Mouse (Mus musculus) MEL (cell line): ENCODE measurements around the gene Snap91. TPM values are rescaled to one million over a fixed set of nuclear protein-coding genes. Genes with fewer than 3 reads are reported as not detected.

Source experiments
- DNase-seq: peaks from one replicate; pipeline ENCODE4 v3.0.0; 2011; ENCODE audit warnings: low read depth, low spot score
- H3K27ac ChIP-seq: 2 replicates; pipeline ENCODE4 v1.5.1; 2012; ENCODE audit warnings: low read depth, mild to moderate bottlenecking, control low read depth, low read length, moderate library complexity; ENCODE audit not compliant: control insufficient read depth
- H3K27me3 ChIP-seq, 2 experiments: fragments of 150-350 bp in 1 of 2; sonication (generic) in 1 of 2; 2 replicates each; pipeline ENCODE4 v1.6.1; 2012; ENCODE audit warnings: low read length in 2 of 2, mild to moderate bottlenecking in 2 of 2, improper control_type of control experiment in 1 of 2, moderate library complexity in 1 of 2; ENCODE audit not compliant: insufficient read depth in 2 of 2, control insufficient read depth in 1 of 2
- H3K36me3 ChIP-seq, 2 experiments: 2 replicates each; pipeline ENCODE4 v1.6.1; 2012 to 2014; ENCODE audit warnings: low read length in 2 of 2, improper control_type of control experiment in 1 of 2, inconsistent platforms in 1 of 2, mild to moderate bottlenecking in 1 of 2; ENCODE audit not compliant: insufficient read depth in 2 of 2, control insufficient read depth in 1 of 2
- H3K4me1 ChIP-seq, 2 experiments: fragments of 150-350 bp in 1 of 2; sonication (generic) in 1 of 2; 2 replicates each; pipeline ENCODE4 v1.6.1; 2012; ENCODE audit warnings: low read length in 2 of 2, improper control_type of control experiment in 1 of 2, mild to moderate bottlenecking in 1 of 2; ENCODE audit not compliant: insufficient read depth in 2 of 2, control insufficient read depth in 1 of 2
- H3K4me3 ChIP-seq, 2 experiments: fragments of 150-350 bp in 1 of 2; sonication (generic) in 1 of 2; 2 replicates each; pipeline ENCODE4 v1.5.1; 2012; ENCODE audit warnings: low read depth in 2 of 2, low read length in 2 of 2, mild to moderate bottlenecking in 2 of 2, moderate library complexity in 2 of 2, control low read depth in 1 of 2, improper control_type of control experiment in 1 of 2; ENCODE audit not compliant: control insufficient read depth in 1 of 2, insufficient read depth in 1 of 2
- H3K79me2 ChIP-seq: 2 replicates; pipeline ENCODE4 v1.6.1; 2012; ENCODE audit warnings: mild to moderate bottlenecking, low read length, moderate library complexity; ENCODE audit not compliant: control insufficient read depth, poor library complexity, insufficient read depth
- H3K9ac ChIP-seq: 2 replicates; pipeline ENCODE4 v1.6.1; 2012; ENCODE audit warnings: low read depth, mild to moderate bottlenecking, control low read depth, low read length, moderate library complexity; ENCODE audit not compliant: control insufficient read depth, poor library complexity, severe bottlenecking
- H3K9me3 ChIP-seq: fragments of 150-350 bp; sonication (generic); replicated peaks from 2 replicates; pipeline ENCODE4 v1.6.1; 2012; ENCODE audit warnings: mild to moderate bottlenecking, low read length, improper control_type of control experiment, moderate library complexity; ENCODE audit not compliant: insufficient read depth
- BHLHE40 ChIP-seq: IDR thresholded peaks from 2 replicates; pipeline ENCODE4 v1.6.1; 2012; ENCODE audit warnings: low read depth, mild to moderate bottlenecking, inconsistent platforms, low read length, improper control_type of control experiment, borderline replicate concordance
- CHD1 ChIP-seq: IDR thresholded peaks from 2 replicates; pipeline ENCODE4 v1.6.1; 2012; ENCODE audit warnings: low read depth, mild to moderate bottlenecking, inconsistent platforms, low read length, improper control_type of control experiment
- CHD2 ChIP-seq: IDR thresholded peaks from 2 replicates; pipeline ENCODE4 v1.6.1; 2011; ENCODE audit warnings: low read length, improper control_type of control experiment
- E2F4 ChIP-seq: IDR thresholded peaks from 2 replicates; pipeline ENCODE4 v1.6.1; 2011; ENCODE audit warnings: low read depth, low read length, improper control_type of control experiment, borderline replicate concordance
- ELF1 ChIP-seq: IDR thresholded peaks from 2 replicates; pipeline ENCODE4 v1.6.1; 2014; ENCODE audit warnings: low read depth, mild to moderate bottlenecking, inconsistent platforms, low read length, improper control_type of control experiment, moderate library complexity
- EP300 ChIP-seq, 2 experiments: IDR thresholded peaks; 2 replicates each; pipeline ENCODE4 v1.6.1; 2011; ENCODE audit warnings: improper control_type of control experiment in 2 of 2, low read length in 2 of 2, low read depth in 1 of 2, mild to moderate bottlenecking in 1 of 2
- ETS1 ChIP-seq: IDR thresholded peaks from 2 replicates; pipeline ENCODE4 v1.6.1; 2012; ENCODE audit warnings: low read depth, mild to moderate bottlenecking, inconsistent platforms, low read length, improper control_type of control experiment, moderate library complexity
- GATA1 ChIP-seq: IDR thresholded peaks from 2 replicates; pipeline ENCODE4 v1.6.1; 2011; ENCODE audit warnings: low read depth, low read length, improper control_type of control experiment
- HCFC1 ChIP-seq: IDR thresholded peaks from 2 replicates; pipeline ENCODE4 v1.6.1; 2012; ENCODE audit warnings: low read depth, mild to moderate bottlenecking, inconsistent platforms, low read length, improper control_type of control experiment, moderate library complexity
- KAT2A ChIP-seq: conservative IDR thresholded peaks from 2 replicates; pipeline ENCODE4 v1.6.1; 2012; ENCODE audit warnings: low read depth, low read length, improper control_type of control experiment, inconsistent platforms
- MXI1 ChIP-seq: IDR thresholded peaks from 2 replicates; pipeline ENCODE4 v1.6.1; 2011; ENCODE audit warnings: mild to moderate bottlenecking, low read depth, low read length, improper control_type of control experiment
- MYB ChIP-seq: IDR thresholded peaks from 2 replicates; pipeline ENCODE4 v1.6.1; 2011; ENCODE audit warnings: mild to moderate bottlenecking, low read depth, low read length, improper control_type of control experiment
- NELFE ChIP-seq: IDR thresholded peaks from 2 replicates; pipeline ENCODE4 v1.6.1; 2011; ENCODE audit warnings: low read depth, low read length, improper control_type of control experiment
- POLR2A ChIP-seq, 2 experiments: IDR thresholded peaks; 2 replicates each; pipeline ENCODE4 v1.6.1; 2011 to 2012; ENCODE audit warnings: low read length in 2 of 2, mild to moderate bottlenecking in 2 of 2, control low read depth in 1 of 2, improper control_type of control experiment in 1 of 2, low read depth in 1 of 2, moderate library complexity in 1 of 2; ENCODE audit not compliant: control insufficient read depth in 1 of 2, insufficient read depth in 1 of 2, poor library complexity in 1 of 2
- POLR2AphosphoS2 ChIP-seq: IDR thresholded peaks from 2 replicates; pipeline ENCODE4 v1.6.1; 2011; ENCODE audit warnings: low read length, improper control_type of control experiment
- RCOR1 ChIP-seq: IDR thresholded peaks from 2 replicates; pipeline ENCODE4 v1.6.1; 2012; ENCODE audit warnings: low read depth, mild to moderate bottlenecking, inconsistent platforms, low read length, improper control_type of control experiment
- SMC3 ChIP-seq: IDR thresholded peaks from 2 replicates; pipeline ENCODE4 v1.6.1; 2011; ENCODE audit warnings: low read depth, low read length, improper control_type of control experiment
- TAL1 ChIP-seq: IDR thresholded peaks from 2 replicates; pipeline ENCODE4 v1.6.1; 2012; ENCODE audit warnings: mild to moderate bottlenecking, inconsistent platforms, low read length, moderate library complexity, mixed read lengths
- TBP ChIP-seq: IDR thresholded peaks from 2 replicates; pipeline ENCODE4 v1.8.0; 2011; ENCODE audit warnings: low read depth, low read length, improper control_type of control experiment
- TCF12 ChIP-seq: IDR thresholded peaks from 2 replicates; pipeline ENCODE4 v1.6.1; 2014; ENCODE audit warnings: low read depth, mild to moderate bottlenecking, inconsistent platforms, low read length, improper control_type of control experiment, moderate library complexity
- UBTF ChIP-seq: IDR thresholded peaks from 2 replicates; pipeline ENCODE4 v1.6.1; 2012; ENCODE audit warnings: low read depth, mild to moderate bottlenecking, inconsistent platforms, low read length, improper control_type of control experiment, moderate library complexity, borderline replicate concordance; ENCODE audit not compliant: insufficient read depth
- USF1 ChIP-seq: IDR thresholded peaks from 2 replicates; pipeline ENCODE4 v1.6.1; 2014; ENCODE audit warnings: low read depth, mild to moderate bottlenecking, inconsistent platforms, low read length, improper control_type of control experiment, moderate library complexity
- ZKSCAN1 ChIP-seq: IDR thresholded peaks from 2 replicates; pipeline ENCODE4 v1.6.1; 2012; ENCODE audit warnings: low read depth, mild to moderate bottlenecking, inconsistent platforms, low read length, improper control_type of control experiment, moderate library complexity
- ZNF384 ChIP-seq: IDR thresholded peaks from 2 replicates; pipeline ENCODE4 v1.6.1; 2012; ENCODE audit warnings: low read depth, mild to moderate bottlenecking, inconsistent platforms, low read length, improper control_type of control experiment
- polyA plus RNA-seq, 2 experiments: library from polyadenylated mRNA; stranded (reverse) in 1 of 2; unstranded in 1 of 2; fragments of >175 nt in 1 of 2; fragments of >200 nt in 1 of 2; gene quantifications; 2 replicates each; pipeline versions ENCODE4 v1.2.1 to v1.2.4; 2012; ENCODE audit warnings: low replicate concordance in 2 of 2, low read depth in 1 of 2; ENCODE audit not compliant: insufficient read length in 2 of 2, insufficient read depth in 1 of 2, missing spikeins in 1 of 2
- total RNA-seq: library from RNA; depleted of rRNA; stranded (reverse); fragments of 300-350 nt; gene quantifications from 2 replicates; pipeline ENCODE4 v1.2.3, GENCODE M21; 2012

Snap91 gene
- total and polyA plus RNA-seq, 3 experiments = not detected

GRCm38 (mm10) chr9:86850452-86851207 lies 29.8 kb downstream of the Snap91 start:
- H3K79me2 ChIP-seq = no peaks in the 10 kb centered on the region
- H3K9me3 ChIP-seq = no peaks in the 10 kb centered on the region

DNA sequence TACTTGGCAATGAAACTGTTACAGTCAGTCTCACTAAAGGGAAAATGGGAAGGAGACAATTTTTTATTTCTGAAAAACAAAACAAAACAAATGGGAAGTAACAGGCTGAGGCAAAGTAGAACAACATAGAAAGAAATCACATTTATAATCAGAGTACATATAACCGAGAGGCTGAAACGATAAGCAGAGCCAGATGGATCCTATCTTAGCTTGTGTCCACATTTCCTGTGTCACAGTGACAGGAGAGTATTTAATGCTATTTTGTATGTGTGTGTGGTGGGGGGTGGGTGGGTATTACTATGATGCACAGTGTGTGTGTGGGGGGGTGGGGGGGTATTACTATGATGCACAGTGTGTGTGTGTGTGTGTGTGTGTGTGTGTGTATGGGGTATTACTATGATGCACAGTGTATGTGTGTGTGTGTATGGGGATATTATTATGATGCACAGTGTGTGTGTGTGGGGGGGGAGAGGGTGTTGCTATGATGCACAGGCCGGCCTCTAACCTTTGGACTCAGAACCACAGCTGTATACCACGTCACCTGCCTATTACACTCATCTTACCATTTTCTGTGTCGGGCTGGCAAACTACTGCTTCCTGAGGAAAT lies 36.6 kb downstream of the Snap91 start:
- no peaks in the 10 kb centered on the region for H3K4me1 ChIP-seq
- H3K27me3 ChIP-seq = no peaks in the 10 kb centered on the region
- no peak overlapping the region for H3K27ac ChIP-seq
- no peak overlapping the region for H3K9ac ChIP-seq
- no peak for DNase-seq
- no peaks in the 10 kb centered on the region for H3K36me3 ChIP-seq
- H3K4me3 ChIP-seq = no peak overlapping the region
- no peaks in the 10 kb centered on the region for H3K9me3 ChIP-seq
- no peaks in the 10 kb centered on the region for H3K79me2 ChIP-seq
- TF ChIP-seq E2F4 = no peak
- no peak for TF ChIP-seq BHLHE40
- no peak for TF ChIP-seq GATA1
- no peak for TF ChIP-seq RCOR1
- TF ChIP-seq NELFE = no peak
- no peak for TF ChIP-seq KAT2A
- no peak for TF ChIP-seq ELF1
- TF ChIP-seq CHD2 = no peak
- no peak for TF ChIP-seq EP300 (IDR thresholded peaks at IDR 0.05; ENCODE audit: low read depth in 1 of 2, low read length in 2 of 2)
- TF ChIP-seq UBTF = no peak
- no peak for TF ChIP-seq POLR2AphosphoS2
- TF ChIP-seq TAL1 = no peak
- TF ChIP-seq MXI1 = no peak
- TF ChIP-seq CHD1 = no peak
- no peak for TF ChIP-seq ETS1
- TF ChIP-seq, all 39 proteins: peak for 0

More at GRCm38 (mm10) chr9:86850452-86851207, 29.8 kb downstream of the Snap91 start:
- Histone ChIP-seq H3K4me3 (no peak overlapping the region), H3K27ac (no peak overlapping the region), H3K27me3 (no peaks in the 10 kb centered on the region), H3K9ac (no peak overlapping the region), H3K4me1 (no peaks in the 10 kb centered on the region), H3K36me3 (no peaks in the 10 kb centered on the region)
- DNase-seq = no peak
- TF ChIP-seq USF1 (no peak), ZNF384 (no peak), E2F4 (no peak), HCFC1 (no peak), TBP (no peak), ZKSCAN1 (no peak), SMC3 (no peak), UBTF (no peak), CHD2 (no peak), POLR2A (IDR thresholded peaks at IDR 0.05; ENCODE audit: control insufficient read depth in 1 of 2, insufficient read depth in 1 of 2, low read depth in 1 of 2, low read length in 2 of 2, poor library complexity in 1 of 2) (no peak), MYB (no peak), TCF12 (no peak)
